Mouse (Mus musculus) T-helper 2 cell (primary cell): ENCODE data around the gene Cuedc1.

Experiments used
- in situ Hi-C: fragments of 300-600 bp; cut with MboI, MseI; formaldehyde crosslinking; loops from one replicate; pipeline ENCODE4 v1.15.1; 2025; ENCODE audit warnings: high pct_unique_total_duplicates

Gene Cuedc1

DNA sequence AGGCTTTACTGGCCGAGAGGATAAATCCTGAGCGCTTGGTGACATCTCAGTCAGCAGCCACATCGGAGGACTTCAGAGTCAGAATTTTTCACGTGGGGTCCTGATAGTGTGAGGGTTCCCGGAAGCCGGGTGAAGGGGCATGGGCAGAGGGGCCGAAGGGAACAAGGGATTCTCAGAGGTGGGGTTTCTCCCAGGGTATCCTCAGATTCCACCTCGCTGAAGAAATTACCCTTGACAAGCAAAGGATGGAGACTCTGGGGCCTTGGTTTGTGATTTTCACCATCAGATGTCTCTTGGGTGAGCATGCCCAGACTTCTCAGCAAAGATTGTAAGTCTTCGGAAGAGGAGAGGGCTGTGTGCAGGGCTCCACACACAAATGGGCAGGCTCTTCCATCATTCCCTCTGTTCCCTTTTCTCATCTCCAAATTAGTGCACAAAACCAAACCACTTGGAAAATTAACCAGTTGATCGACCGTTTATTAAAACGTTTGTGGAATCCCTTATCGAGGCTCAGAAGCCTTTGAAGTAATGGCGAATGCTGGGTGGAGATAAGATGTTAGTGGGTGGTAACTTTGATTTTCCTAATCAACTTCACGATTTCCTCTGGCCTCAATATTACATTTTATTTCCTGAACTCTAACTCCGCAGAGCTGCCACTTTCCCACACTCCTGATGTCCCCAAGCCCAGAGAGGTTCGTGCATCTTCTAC lies at the start of gene Cuedc1:
Cuedc1 (plus strand) TSS at position 38 of the 709 bp plus-strand sequence.
- in situ Hi-C loops = no loop called here

DNA sequence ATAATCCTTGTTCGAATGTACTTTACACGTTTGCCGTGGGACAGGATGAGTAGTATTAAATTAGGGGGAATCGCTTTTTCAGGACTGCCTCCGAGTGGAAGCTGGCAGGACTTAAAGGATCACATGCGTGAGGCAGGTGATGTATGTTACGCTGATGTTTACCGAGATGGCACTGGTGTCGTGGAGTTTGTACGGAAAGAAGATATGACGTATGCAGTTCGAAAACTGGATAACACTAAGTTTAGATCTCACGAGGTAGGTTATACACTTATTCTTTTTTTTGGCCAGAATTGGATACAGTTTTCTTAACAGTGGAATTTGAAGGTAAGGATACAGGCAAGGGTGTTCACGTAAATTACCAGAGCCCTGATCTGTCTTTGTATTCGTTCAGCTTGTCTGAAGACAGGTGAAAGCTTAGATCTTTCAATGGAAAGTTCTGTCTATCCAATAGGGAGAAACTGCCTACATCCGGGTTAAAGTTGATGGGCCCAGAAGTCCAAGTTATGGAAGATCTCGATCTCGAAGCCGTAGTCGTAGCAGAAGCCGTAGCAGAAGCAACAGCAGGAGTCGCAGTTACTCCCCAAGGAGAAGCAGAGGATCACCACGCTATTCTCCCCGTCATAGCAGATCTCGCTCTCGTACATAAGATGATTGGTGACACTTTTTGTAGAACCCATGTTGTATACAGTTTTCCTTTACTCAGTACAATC lies 48.7 kb upstream of the Cuedc1 start:
- in situ Hi-C loops = loop anchor here (10.0 kb wide), 2 partner anchors 294 to 576 kb away; no protein-coding TSS in a partner anchor

DNA sequence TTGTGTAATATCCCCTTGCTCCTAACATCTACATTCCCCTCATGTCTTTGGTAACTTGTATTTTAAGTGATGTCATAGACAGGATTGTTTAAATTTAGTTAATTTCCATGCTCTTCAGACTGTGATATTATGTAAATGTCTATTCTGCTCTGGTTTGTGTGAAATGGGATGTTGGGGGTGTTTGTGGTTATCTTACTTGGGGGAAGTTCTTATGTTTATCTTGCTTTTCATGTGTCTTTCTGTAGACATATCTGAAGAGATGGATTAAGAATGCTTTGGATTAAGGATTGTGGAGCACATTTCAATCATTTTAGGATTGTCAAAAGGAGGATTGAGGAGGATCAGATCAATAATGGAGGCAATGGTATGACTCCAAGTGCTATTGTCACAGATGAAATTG lies 48.1 kb upstream of the Cuedc1 start:
- in situ Hi-C loops = loop anchor here (10.0 kb wide), 2 partner anchors 295 to 575 kb away; no protein-coding TSS in a partner anchor

DNA sequence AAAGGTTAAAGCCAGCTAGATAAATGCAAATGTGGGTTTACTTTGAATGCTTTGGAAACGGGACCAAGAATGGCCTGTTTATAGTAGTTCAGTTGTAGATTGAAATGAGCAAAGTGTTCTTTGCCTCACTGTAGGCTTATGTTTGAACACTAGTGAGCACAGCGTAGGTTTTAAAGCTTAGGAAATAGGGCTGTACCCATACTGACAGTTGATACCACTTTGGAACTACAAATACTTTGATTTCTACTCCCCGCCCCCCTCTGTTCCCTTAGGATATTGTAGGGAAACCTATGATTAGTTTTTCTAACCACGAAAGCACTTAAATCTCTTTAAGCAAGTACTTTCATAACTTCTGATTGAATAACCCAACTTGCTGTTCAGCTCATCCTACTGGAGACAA lies 45.2 kb upstream of the Cuedc1 start:
- in situ Hi-C loops = no loop called here

GRCm38 (mm10) chr11:88053821-88054220 lies 44.0 kb upstream of the Cuedc1 start:
- in situ Hi-C loops = no loop called here

GRCm38 (mm10) chr11:88054589-88054988 lies 43.3 kb upstream of the Cuedc1 start:
- in situ Hi-C loops = no loop called here

- in situ Hi-C loops = loop anchor here (5.0 kb wide), 1 partner anchor 142 kb away; no protein-coding TSS in a partner anchor
Observed at GRCm38 (mm10) chr11:88055777-88056176, 42.1 kb upstream of the Cuedc1 start.

- in situ Hi-C loops = loop anchor here (5.0 kb wide), 1 partner anchor 140 kb away; no protein-coding TSS in a partner anchor
Observed at GRCm38 (mm10) chr11:88057788-88058187, 40.1 kb upstream of the Cuedc1 start.

- in situ Hi-C loops = loop anchor here (5.0 kb wide), 1 partner anchor 138 kb away; no protein-coding TSS in a partner anchor
Observed at GRCm38 (mm10) chr11:88059141-88059540, 38.7 kb upstream of the Cuedc1 start.

GRCm38 (mm10) chr11:88061892-88062625 lies 35.8 kb upstream of the Cuedc1 start:
- in situ Hi-C loops = no loop called here

GRCm38 (mm10) chr11:88065732-88066131 lies 32.1 kb upstream of the Cuedc1 start:
- in situ Hi-C loops = no loop called here

GRCm38 (mm10) chr11:88067191-88067585 lies 30.7 kb upstream of the Cuedc1 start:
- in situ Hi-C loops = no loop called here

GRCm38 (mm10) chr11:88067586-88068410 lies 30.1 kb upstream of the Cuedc1 start, which contains the start of gene Vezf1:
Vezf1 (plus strand) TSS chr11:88068279.
- in situ Hi-C loops = no loop called here

DNA sequence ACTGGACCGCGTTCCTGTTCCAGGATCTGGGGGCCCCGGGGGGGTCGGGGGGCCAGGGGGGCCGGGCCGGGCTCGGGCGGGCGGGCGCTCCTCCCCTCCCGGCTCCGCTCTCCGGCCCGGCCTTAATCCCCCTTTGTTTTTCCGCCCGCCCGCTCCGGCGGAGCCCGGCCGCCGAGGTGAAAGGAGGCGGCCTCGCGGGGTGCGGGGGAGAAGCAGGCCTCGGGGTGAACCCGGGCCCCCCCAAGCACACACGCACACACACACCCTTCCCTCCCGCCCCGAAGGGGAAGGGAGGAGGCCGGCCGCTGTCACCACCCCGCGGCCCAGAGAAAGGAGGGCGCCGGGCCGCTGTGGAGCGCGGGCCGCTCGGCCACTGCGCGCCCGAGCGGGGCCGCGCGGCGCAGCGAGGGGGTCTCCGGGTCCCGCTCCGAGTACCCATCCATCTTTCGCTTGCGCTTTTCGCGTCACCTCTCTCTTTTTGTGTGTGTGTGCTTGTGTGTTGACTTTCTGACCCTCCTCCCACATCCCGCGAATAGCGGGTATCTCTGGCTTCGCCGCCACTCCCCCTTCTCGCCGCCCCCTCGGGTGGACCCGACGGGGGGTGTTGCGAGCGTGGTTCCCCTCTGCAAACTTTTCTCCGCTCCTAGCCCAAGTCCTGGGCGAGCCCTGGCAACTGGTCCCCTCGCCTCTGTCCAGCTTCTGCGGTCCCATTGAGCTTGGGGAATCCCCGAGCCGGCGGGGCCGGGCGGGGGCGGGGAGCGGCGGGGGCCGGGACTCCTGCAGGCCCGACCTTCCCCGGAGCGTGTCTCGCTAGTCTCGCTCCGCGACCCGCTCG lies 29.2 kb upstream of the Cuedc1 start:
- in situ Hi-C loops = no loop called here

- in situ Hi-C loops = no loop called here
Observed at GRCm38 (mm10) chr11:88069246-88069570, 28.6 kb upstream of the Cuedc1 start.

DNA sequence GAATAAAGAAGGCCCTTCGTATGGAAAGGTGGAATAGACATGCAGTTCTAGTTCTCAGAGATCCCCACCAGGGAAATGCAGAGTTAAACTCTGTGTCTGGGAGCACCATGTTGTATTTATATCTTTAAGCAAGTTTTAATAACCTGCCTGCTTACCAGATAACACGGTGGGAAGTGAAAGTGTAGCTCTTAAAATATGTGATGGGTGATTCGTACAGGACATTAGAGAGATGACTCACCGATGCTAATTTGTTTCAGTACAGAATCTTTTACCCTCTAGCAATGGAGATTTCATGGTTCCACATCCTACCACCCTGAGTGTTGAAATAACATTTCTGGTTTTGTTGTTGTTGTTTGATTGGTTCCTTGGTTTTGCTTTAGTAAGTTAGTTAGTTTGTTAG lies 27.5 kb upstream of the Cuedc1 start:
- in situ Hi-C loops = no loop called here

GRCm38 (mm10) chr11:88071113-88071512 lies 26.7 kb upstream of the Cuedc1 start:
- in situ Hi-C loops = no loop called here

DNA sequence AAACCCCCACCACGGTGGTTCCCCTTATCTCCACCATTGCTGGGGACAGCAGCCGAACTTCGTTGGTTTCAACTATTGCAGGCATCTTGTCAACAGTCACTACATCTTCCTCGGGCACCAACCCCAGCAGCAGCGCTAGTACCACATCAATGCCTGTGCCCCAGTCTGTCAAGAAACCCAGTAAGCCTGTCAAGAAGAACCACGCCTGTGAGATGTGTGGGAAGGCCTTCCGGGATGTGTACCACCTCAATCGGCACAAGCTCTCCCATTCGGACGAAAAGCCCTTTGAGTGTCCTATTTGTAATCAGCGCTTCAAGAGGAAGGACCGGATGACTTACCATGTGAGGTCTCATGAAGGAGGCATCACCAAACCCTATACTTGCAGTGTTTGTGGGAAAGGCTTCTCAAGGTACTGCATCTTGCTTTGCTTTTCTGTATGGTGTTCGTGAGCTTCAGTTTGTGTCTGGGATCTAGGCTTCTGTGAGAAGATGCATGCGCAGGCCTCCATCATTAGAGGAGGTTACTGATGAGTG lies 24.4 kb upstream of the Cuedc1 start:
- in situ Hi-C loops = no loop called here

DNA sequence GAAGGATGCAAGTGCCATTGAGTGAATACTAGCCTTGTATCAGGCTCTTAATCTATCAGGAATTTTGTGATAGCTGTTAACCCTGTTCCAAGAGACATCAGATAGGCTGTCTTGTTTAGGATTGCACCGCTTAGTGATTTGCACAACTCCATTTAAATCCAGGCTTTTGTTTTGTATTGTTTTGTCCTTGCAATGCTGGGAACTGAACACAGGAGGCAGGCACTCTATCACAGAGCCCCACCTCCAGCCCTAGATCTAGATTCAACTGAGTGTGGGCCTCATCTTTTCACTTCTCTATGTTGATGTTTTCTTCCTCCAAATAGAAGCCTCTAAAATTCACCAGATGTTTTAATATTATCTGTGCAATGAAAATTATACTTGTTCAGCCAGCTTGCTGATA lies 22.2 kb upstream of the Cuedc1 start:
- in situ Hi-C loops = no loop called here

DNA sequence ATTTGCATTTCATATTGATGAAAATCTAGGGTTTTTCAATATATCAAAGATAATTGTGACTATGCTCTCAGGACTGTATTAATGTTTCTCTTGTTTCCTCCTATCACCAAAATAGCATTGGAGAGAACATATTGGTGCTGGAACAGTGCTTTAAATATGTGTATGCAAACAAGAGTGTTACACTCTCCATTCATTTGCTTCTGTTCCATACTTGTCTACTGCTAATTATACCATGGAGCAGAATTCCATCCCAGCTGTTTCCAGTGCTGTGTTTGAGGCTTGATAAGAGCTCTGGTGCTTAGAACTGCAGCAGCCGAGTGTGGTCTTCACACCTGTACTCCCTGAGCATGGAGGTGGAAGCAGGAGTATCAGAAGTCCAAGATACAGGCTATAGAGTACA lies 21.5 kb upstream of the Cuedc1 start:
- in situ Hi-C loops = no loop called here
